Mouse (Mus musculus): ENCODE data around the gene Nsun3.
A peak's percentile ranks its signal among the peaks of the same experiment; 100 is the strongest.

Nsun3 gene

GRCm38 (mm10) chr16:62786621-62787331, at the start of gene Nsun3:
Gene Nsun3, minus strand, starts transcription at chr16:62786818.
- peak; percentile 88 to 91 for DNase-seq (ENCODE audit: low spot score in 2 of 2)

DNA sequence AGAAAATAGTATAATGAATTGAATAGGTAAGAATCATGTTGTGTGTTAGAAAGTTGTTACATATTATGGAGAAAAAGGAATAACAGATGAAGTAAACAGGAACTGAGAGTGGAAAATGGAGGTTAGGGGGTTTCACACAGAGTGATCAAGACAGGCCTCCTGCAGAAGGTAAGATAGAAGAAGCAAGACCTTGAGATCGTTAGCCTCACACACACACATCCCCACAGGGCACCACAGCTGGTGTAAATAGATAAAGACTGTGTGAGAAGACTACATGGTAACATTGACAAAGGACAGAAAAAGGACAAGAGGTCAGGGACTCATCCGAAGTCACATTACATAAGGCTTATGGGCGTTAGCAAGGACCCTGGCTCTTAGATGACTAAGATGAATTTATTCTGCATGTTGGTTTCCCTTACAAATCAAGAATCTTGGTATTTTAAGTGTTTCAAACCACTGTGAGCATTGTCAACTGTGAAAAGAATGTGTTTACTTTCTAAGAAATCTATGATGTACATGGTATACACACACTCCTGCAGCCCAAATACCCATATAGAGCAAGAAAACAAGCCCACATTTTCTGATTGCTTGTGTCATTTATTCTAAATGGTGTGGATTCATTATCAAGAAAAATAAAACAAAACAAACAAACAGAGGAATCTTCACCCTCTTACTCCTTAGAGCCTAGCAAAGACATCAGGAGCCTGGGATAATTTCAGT, 47.6 kb upstream of the Nsun3 start:
- DNase-seq (ENCODE audit: low spot score in 2 of 2) = no peak

GRCm38 (mm10) chr16:62832481-62832880, 45.9 kb upstream of the Nsun3 start:
- DNase-seq (ENCODE audit: low spot score in 2 of 2) = peak; percentile 39 to 70

- no peak for DNase-seq (ENCODE audit: low spot score in 2 of 2)
Observed at GRCm38 (mm10) chr16:62832027-62832426, 45.4 kb upstream of the Nsun3 start.

DNA sequence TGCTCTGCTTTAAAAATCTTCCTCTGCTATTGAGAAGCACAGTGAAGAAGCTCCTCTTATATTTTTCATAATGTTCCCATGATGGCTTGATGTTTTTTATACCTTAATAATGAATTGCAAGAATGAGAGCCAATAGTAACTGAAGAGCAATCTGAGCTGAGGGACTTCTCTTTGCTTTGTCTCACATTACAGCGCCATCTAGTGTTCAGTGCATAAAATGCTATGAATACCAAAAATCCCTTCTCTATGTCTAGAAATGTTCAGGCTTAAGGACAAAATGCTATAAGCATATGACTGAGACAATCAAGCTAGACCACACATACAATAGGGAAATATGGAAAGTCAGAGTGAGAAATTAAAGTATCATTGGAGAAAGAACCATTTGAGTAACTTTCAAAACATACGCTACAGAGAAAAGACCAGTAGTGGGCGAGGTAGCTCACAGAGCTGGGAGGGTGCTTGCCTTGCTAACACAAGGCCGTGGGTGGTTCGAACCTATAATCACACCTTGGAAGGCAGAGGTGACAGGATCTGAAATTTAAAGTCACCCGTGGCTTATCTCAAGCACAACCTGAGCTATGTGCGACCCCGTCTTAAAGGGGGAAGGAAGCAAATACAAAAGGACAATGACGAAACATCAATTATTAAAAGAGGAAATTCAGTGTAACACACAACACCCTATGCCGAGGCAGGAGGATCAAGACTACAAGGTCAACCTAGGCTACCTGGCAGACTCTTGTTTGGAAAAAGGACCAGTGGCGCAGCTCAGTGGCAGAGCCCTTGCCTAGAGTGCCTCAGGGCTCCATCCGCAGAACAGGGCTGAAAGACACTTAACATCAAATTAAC, 39.8 kb upstream of the Nsun3 start:
- no peak for DNase-seq (ENCODE audit: low spot score in 2 of 2)

DNA sequence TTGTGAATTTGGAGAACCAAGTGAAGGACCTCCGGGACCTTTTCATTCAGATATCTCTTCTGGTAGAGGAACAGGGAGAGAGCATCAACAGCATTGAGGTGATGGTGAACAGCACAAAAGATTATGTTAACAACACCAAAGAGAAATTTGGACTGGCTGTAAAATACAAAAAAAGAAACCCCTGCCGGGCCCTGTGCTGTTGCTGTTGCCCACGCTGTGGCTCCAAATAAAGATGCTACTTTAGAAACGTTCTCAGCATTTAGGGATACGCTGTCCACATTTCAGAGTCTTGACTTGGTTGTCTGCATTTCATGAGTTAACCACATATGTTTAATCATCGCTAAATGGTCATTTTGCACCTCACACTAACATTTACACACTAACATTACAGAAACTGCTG, 35.9 kb upstream of the Nsun3 start:
- DNase-seq (ENCODE audit: low spot score in 2 of 2) = no peak

- DNase-seq (ENCODE audit: low spot score in 2 of 2) = no peak
Observed at GRCm38 (mm10) chr16:62814491-62814890, 27.9 kb upstream of the Nsun3 start, which contains the start of gene Stx19. Gene Stx19, plus strand, starts transcription at chr16:62814676.

DNA sequence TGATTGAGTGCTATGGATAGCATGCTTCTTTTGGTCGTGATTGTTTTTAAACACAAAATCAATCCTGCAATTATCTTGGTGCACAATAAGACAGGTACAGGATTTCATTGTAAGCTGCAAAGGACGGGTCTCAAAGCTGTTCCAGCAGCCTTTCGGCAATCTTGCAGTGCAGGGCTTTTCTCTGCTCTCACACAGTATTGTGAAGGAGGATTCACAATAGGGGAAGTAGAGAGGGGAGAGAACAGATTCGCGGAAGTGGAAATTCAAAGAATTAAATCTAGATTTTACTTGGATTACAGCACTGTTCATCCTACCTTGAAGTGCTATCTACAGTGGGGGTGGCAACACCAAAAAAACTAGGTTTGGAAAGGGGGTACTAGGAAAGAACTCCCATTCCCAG, 27.2 kb upstream of the Nsun3 start:
- DNase-seq (ENCODE audit: low spot score in 2 of 2) = no peak

DNA sequence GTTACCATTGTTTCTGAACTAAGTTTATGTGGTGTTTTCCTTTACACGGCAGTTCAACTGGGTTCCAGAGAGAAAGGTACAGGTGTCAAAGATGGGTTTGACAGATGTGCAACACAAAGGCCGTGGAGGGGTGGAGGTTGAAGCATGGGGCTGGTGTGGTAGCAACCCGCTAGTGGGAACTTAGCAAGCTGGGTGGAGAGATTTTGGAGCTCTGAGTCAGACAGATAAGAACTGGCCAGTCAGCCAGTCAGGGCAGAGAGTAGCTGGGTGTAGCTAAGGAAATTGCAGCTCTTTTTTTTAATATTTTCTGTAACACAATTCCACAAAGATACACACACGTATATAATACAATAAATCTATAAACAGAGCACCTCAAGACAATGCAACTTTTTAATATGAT, 24.2 kb upstream of the Nsun3 start:
- DNase-seq (ENCODE audit: low spot score in 2 of 2) = no peak

- DNase-seq (ENCODE audit: low spot score in 2 of 2) = no peak
Observed at GRCm38 (mm10) chr16:62807249-62807979, 20.8 kb upstream of the Nsun3 start.

- no peak for DNase-seq (ENCODE audit: low spot score in 2 of 2)
Observed at GRCm38 (mm10) chr16:62804621-62805020, 18.0 kb upstream of the Nsun3 start.

GRCm38 (mm10) chr16:62799839-62800238, 13.2 kb upstream of the Nsun3 start:
- no peak for DNase-seq (ENCODE audit: low spot score in 2 of 2)

DNA sequence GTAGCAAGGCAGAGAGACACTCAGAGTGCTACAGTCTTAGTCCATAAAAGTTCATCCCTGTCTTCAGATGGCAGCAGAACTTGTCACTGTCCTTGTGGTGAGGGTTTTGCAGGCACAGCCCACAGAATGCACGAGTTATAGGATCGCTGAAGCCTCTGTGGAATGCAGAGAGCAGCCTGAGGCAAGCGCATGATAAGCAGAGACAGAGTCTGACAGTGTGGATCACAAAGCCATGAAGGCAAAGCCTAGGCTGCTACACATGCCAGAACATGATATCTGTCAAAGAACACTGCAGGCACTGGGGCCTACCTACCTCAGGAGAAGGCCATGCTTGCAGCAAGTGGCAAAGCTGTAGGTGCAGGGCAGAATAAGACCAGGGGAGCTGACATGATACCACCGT, 12.8 kb upstream of the Nsun3 start:
- DNase-seq (ENCODE audit: low spot score in 2 of 2) = no peak

DNA sequence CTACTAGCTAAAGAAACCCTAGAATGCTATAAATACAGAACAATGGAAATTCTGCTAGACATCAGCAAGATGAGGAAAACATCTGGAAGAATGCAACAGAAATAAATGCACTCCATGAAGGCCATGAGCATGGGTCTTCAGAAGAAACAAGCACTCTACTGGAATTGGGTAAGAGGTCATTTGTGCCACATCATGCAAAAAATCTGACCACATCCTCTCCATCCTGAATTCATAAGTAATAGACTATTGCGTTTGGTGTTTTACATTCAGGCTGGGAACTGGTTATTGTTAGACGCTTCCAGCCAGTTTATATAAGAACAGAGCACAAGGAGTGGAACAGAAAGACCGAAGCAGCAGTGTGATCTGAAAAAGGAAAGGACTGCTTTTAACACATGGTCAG, 12.2 kb upstream of the Nsun3 start:
- DNase-seq (ENCODE audit: low spot score in 2 of 2) = no peak

DNA sequence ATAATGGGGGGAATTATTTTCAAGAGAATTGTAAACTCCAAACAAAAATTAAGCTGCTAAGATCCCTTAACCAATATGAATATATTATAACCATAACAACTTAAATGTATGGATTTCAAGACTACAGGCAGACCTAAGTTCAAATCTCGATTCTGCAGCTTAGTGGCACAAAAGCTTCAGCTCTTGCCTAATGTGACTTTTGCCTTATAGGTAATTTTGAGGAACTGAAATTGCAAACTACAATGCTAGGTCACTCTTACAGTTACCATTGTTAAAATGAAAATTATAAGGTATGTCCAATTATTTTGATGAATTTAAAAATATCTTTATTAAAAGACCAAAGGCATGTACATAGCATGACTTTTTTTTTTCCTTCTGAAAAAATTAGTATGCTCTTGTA, 10.0 kb upstream of the Nsun3 start:
- no peak for DNase-seq (ENCODE audit: low spot score in 2 of 2)

GRCm38 (mm10) chr16:62782229-62782628, 4.4 kb downstream of the Nsun3 start:
- no peak for DNase-seq (ENCODE audit: low spot score in 2 of 2)

- no peak for DNase-seq (ENCODE audit: low spot score in 2 of 2)
Observed at GRCm38 (mm10) chr16:62778282-62778681, 8.3 kb downstream of the Nsun3 start.

DNA sequence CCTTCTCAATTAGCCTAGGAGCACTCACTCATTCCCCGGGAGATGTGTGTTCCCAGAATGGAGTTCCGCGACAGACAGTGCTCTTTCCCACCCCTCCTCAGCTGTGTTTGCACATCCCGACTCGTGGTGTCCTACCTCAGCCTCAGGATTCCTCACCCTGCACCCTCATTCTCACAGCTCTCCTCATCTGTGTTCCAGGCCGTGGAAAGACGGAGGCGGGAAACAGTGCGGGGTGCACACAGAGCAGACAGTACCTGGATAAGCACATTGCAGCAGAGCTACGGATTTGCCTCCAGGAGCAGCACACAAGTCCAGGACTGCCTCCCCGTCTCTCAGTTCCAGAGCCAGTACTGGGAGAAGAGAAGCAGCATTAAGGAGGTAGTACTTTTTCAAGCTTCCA, 10.6 kb downstream of the Nsun3 start:
- DNase-seq (ENCODE audit: low spot score in 2 of 2) = no peak

DNA sequence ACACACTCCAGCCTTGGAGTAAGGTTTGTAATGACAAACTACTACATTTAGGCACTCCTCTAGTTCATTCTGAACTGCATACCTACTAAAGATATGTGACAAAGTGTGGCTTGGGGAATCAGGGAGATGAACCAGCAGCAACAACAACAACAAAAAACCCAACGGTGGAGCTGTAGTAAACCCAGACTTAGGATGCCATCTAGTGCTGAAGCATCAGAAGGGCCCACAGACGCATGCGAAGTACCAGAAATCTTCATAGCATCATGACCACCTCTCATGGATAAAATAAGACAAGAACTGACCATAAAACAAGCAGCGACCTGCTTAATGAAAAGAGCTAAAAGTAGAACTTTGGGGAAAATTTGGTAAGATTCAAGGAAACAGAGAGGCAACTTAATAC, 13.2 kb downstream of the Nsun3 start:
- no peak for DNase-seq (ENCODE audit: low spot score in 2 of 2)

- DNase-seq (ENCODE audit: low spot score in 2 of 2) = peak in 1 of 2 experiments; percentile 30
Observed at GRCm38 (mm10) chr16:62758340-62758739, 28.3 kb downstream of the Nsun3 start.

DNA sequence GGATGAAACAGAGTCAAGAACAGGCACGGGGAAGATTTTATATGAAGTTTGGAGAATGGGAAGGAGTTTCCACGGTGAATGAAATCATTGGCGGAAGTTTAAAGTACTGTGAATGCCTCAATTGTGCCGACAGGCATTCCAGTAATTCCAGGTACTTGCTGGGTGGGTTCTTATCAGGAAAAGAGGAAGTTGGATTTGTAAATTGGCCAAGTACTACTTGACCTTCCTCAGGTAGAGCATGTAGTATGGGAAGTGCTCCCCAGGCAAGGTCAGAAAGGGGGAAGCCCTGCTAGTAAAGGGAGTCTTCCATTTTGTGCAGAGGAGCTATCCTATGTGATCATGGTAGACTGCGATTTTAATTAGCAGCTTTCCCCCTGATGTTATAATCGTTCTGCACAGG, 31.3 kb downstream of the Nsun3 start:
- no peak for DNase-seq (ENCODE audit: low spot score in 2 of 2)

- no peak for DNase-seq (ENCODE audit: low spot score in 2 of 2)
Observed at GRCm38 (mm10) chr16:62753597-62753996, 33.0 kb downstream of the Nsun3 start.
